10 mouse cellular contexts compared by ENCODE assay signal in the genomic region with DNA sequence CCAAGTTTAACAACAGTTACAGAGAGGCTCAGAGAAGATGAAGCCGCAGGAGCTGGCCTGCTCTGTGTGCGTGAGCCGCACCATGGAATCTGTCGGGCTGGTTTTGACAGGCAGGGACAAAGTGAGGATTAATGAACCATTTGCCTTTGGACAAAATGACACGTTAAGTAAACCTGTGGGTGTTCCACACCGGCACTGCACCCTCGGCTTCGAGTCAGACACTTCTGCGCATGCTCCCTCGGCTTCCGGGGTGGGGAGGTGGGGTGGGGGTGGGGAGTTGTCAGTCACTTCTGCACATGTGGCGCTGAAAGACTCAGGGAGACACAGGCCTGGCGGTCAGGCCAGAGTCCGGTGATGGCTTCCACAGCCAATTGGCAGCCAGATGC.
DNase-seq lines count a peak whose midpoint lies in the region; ATAC-seq and TF ChIP-seq lines count a peak whose summit lies in the region.
"Had no signal": no experiment of that assay in that cellular context is flagged by ENCODE, and none has a peak within 500 bp of the region (broad histone marks: within the 10 kb centered on the region; RNA-seq: fewer than 3 reads in every experiment).

No protein-coding gene starts in this region.

- 0 out of 2 replicates have a peak, but pooled peaks cover 6% of the 10 kb centered on the region for H3K27me3 ChIP-seq in forebrain, embryonic 10.5 days (ENCODE audit: poor library complexity, severe bottlenecking)
- peaks cover 8% of the 10 kb centered on the region; the same call in 1 of the 2 replicates for H3K27me3 ChIP-seq in forebrain, embryonic 12.5 days
- H3K27me3 ChIP-seq in intestine, postnatal 0 days (replicated peaks; ENCODE audit: control insufficient read depth, insufficient read depth, low read length): no peaks in the 10 kb centered on the region
- H3K27me3 ChIP-seq in liver, embryonic 15.5 days: peaks cover 8% of the 10 kb centered on the region
- H3K27me3 ChIP-seq: forebrain, embryonic 13.5 days had no signal

- no peak overlapping the region for H3K9ac ChIP-seq in forebrain, embryonic 12.5 days
- H3K9ac ChIP-seq in intestine, postnatal 0 days (ENCODE audit: low read depth, low read length): no peak overlapping the region
- H3K9ac ChIP-seq in liver, embryonic 15.5 days: no peak overlapping the region
- H3K9ac ChIP-seq: forebrain, embryonic 13.5 days; limb, embryonic 13.5 days had no signal

- no peak overlapping the region for H3K4me2 ChIP-seq in forebrain, embryonic 12.5 days
- peak overlapping the region; percentile 59 for H3K4me2 ChIP-seq in intestine, postnatal 0 days (replicated peaks; ENCODE audit: low read depth)
- no peak overlapping the region for H3K4me2 ChIP-seq in liver, embryonic 15.5 days
- H3K4me2 ChIP-seq: forebrain, embryonic 13.5 days; limb, embryonic 13.5 days had no signal

- H3K27ac ChIP-seq in forebrain, embryonic 10.5 days: peak overlapping the region; percentile 51
- H3K27ac ChIP-seq in forebrain, embryonic 12.5 days: no peak overlapping the region
- H3K27ac ChIP-seq in brown adipose tissue, adult 24 weeks (replicated peaks; ENCODE audit: low read depth, low read length): peak overlapping the region; percentile 28
- H3K27ac ChIP-seq in intestine, postnatal 0 days (ENCODE audit: low read depth, low read length): no peak overlapping the region; the same call in 1 of the 2 replicates
- no peak overlapping the region for H3K27ac ChIP-seq in liver, embryonic 15.5 days (replicated peaks)
- H3K27ac ChIP-seq: forebrain, embryonic 13.5 days; limb, embryonic 13.5 days had no signal

- TF ChIP-seq CTCF in intestine, postnatal 0 days (IDR thresholded peaks at IDR 0.05; ENCODE audit: low read depth): no peak

- no peaks in the 10 kb centered on the region for H3K9me3 ChIP-seq in forebrain, embryonic 10.5 days
- H3K9me3 ChIP-seq in forebrain, embryonic 12.5 days: no peaks in the 10 kb centered on the region
- H3K9me3 ChIP-seq in intestine, postnatal 0 days (ENCODE audit: control insufficient read depth): no peaks in the 10 kb centered on the region
- no peaks in the 10 kb centered on the region for H3K9me3 ChIP-seq in liver, embryonic 15.5 days (replicated peaks)
- H3K9me3 ChIP-seq: forebrain, embryonic 13.5 days; limb, embryonic 13.5 days had no signal

- no peaks in the 10 kb centered on the region for H3K36me3 ChIP-seq in forebrain, embryonic 10.5 days (replicated peaks)
- H3K36me3 ChIP-seq in forebrain, embryonic 12.5 days (replicated peaks): no peaks in the 10 kb centered on the region
- no peaks in the 10 kb centered on the region for H3K36me3 ChIP-seq in intestine, postnatal 0 days (ENCODE audit: control insufficient read depth, insufficient read depth)
- no peaks in the 10 kb centered on the region for H3K36me3 ChIP-seq in liver, embryonic 15.5 days (replicated peaks)
- H3K36me3 ChIP-seq: limb, embryonic 13.5 days had no signal

- DNase-seq in forebrain, embryonic 10.5 days (ENCODE audit: extremely low spot score, low spot score): no peak
- no peak for DNase-seq in adipocyte (ENCODE audit: low spot score)
- no peak for DNase-seq in right cerebral cortex, postnatal 14 days

- no peak for ATAC-seq in forebrain, embryonic 12.5 days (ENCODE audit: low FRiP score)
- ATAC-seq in intestine, postnatal 0 days: peak; percentile 50
- 0 out of 2 replicates have a peak, but pooled peaks have one; percentile 28 for ATAC-seq in liver, embryonic 15.5 days (ENCODE audit: insufficient read depth)
- ATAC-seq in activated CD4-positive, CD25-positive, alpha-beta regulatory T cell, adult 4 months: no peak
- ATAC-seq: forebrain, embryonic 13.5 days had no signal

- peaks cover 41% of the 10 kb centered on the region for H3K4me1 ChIP-seq in forebrain, embryonic 10.5 days
- peaks cover 4% of the 10 kb centered on the region for H3K4me1 ChIP-seq in forebrain, embryonic 12.5 days
- peaks cover 12% of the 10 kb centered on the region for H3K4me1 ChIP-seq in brown adipose tissue, adult 24 weeks (ENCODE audit: control insufficient read depth, insufficient read depth, insufficient read length, low read length)
- no peaks in the 10 kb centered on the region for H3K4me1 ChIP-seq in intestine, postnatal 0 days (replicated peaks; ENCODE audit: control insufficient read depth, insufficient read depth, low read length)
- H3K4me1 ChIP-seq in liver, embryonic 15.5 days (replicated peaks): peaks cover 10% of the 10 kb centered on the region; the same call in 1 of the 2 replicates

- WGBS in forebrain, embryonic 10.5 days: 77% methylated on average over 14 of the region's 14 CpGs
- 60% methylated on average over 14 of the region's 14 CpGs for WGBS in forebrain, embryonic 12.5 days
- 40% methylated on average over 14 of the region's 14 CpGs for WGBS in intestine, postnatal 0 days
- 54% methylated on average over 14 of the region's 14 CpGs for WGBS in liver, embryonic 15.5 days (ENCODE audit: insufficient replicate concordance)

- H3K4me3 ChIP-seq in forebrain, embryonic 10.5 days: no peak overlapping the region
- no peak overlapping the region for H3K4me3 ChIP-seq in forebrain, embryonic 12.5 days (replicated peaks)
- no peak overlapping the region for H3K4me3 ChIP-seq in brown adipose tissue, adult 24 weeks (ENCODE audit: insufficient read depth, low read depth, low read length)
- H3K4me3 ChIP-seq in intestine, postnatal 0 days (ENCODE audit: low read depth, low read length): no peak overlapping the region
- no peak overlapping the region for H3K4me3 ChIP-seq in liver, embryonic 15.5 days (replicated peaks)
- H3K4me3 ChIP-seq: forebrain, embryonic 13.5 days; limb, embryonic 13.5 days had no signal

Comparison
In these comparisons a context has a peak if more than half of its experiments do, and no peak if none do; other contexts are left out.
1. H3K27ac ChIP-seq: peak in forebrain, embryonic 10.5 days (single experiment) and brown adipose tissue, adult 24 weeks (single experiment); none in forebrain, embryonic 12.5 days (single experiment), intestine, postnatal 0 days (single experiment) and liver, embryonic 15.5 days (single experiment).
2. ATAC-seq: peak in intestine, postnatal 0 days (single experiment) and liver, embryonic 15.5 days (single experiment); none in forebrain, embryonic 12.5 days (single experiment) and activated CD4-positive, CD25-positive, alpha-beta regulatory T cell, adult 4 months (single experiment).